Mouse (Mus musculus): ENCODE data around the gene Smcr8. TPM values are rescaled to one million over a fixed set of nuclear protein-coding genes. Genes with fewer than 3 reads are reported as not detected.

The Smcr8 gene
- total RNA-seq, 2 experiments from 2014 or later = 26.9 to 28.4 TPM

Small RNAs within 50 kb of the gene (microRNA-seq; reads per million reads assigned to microRNA genes)
- gene Mir5100 (ENCODE audit: borderline number of aligned reads in 2 of 2) = 4.7 to 4.9 reads per million in 2 experiments

Other genes starting within 250 kb of the Smcr8 start
- gene Alkbh5, start 241.1 kb upstream of the Smcr8 start, total RNA-seq (2021) = 100 to 1,000 TPM in 1 of 2 experiments, 10 to 100 TPM in 1; 85.0 to 117 TPM
- 10 to 100 TPM; 19.2 to 22.6 TPM for gene Llgl1, start 77.8 kb upstream of the Smcr8 start, total RNA-seq (2021)
- 100 to 1,000 TPM; 145 to 174 TPM for gene Flii, start 50.3 kb upstream of the Smcr8 start, total RNA-seq (2021)
- 10 to 100 TPM; 27.0 to 32.3 TPM for gene Mief2, start 49.1 kb upstream of the Smcr8 start, total RNA-seq (2021)
- 1 to 10 TPM; 5.9 to 7.7 TPM for gene Top3a, start 159 bp upstream of the Smcr8 start, total RNA-seq (2021)
- gene Shmt1, start 34.2 kb downstream of the Smcr8 start, total RNA-seq (2021) = 10 to 100 TPM; 21.4 to 81.1 TPM
- 10 to 100 TPM; 44.3 to 54.0 TPM for gene Dhrs7b, start 53.1 kb downstream of the Smcr8 start, total RNA-seq (2021)
- 10 to 100 TPM; 47.8 to 55.9 TPM for gene Tmem11, start 101.7 kb downstream of the Smcr8 start, total RNA-seq (2021)
- gene Natd1, start 137.2 kb downstream of the Smcr8 start, total RNA-seq (2021) = 10 to 100 TPM; 21.6 to 22.9 TPM
- gene Map2k3, start 154.5 kb downstream of the Smcr8 start, total RNA-seq (2021) = 100 to 1,000 TPM in 1 of 2 experiments, 10 to 100 TPM in 1; 71.7 to 116 TPM
- 1 to 10 TPM; 2.1 to 2.8 TPM for gene Kcnj12, start 245.0 kb downstream of the Smcr8 start, total RNA-seq (2021)

Measured in adrenal gland, adult 18-20 months (tissue).